Mouse (Mus musculus) left cerebral cortex, postnatal 10 days (tissue): ENCODE data around the gene Nolc1. TPM values are rescaled to one million over a fixed set of nuclear protein-coding genes. Genes with fewer than 3 reads are reported as not detected.

ENCODE experiments used
- DNase-seq, 2 experiments: peaks; one replicate each; pipeline ENCODE4 v3.0.0; 2021 to 2022; ENCODE audit warnings: low spot score in 2 of 2, mixed read lengths in 1 of 2; ENCODE audit errors: extremely low spot score in 1 of 2
- intact Hi-C: fragments of 180-260 bp; cut with DNase I; formaldehyde crosslinking; loops from one replicate; pipeline ENCODE4 v1.15.1; 2025
- total RNA-seq, 2 experiments: library from RNA; stranded (reverse); gene quantifications; 2 replicates each; pipeline ENCODE4 v1.2.3; 2021

Nolc1 gene
- total RNA-seq, 2 experiments from 2014 or later: 34.6 to 37.3 TPM

DNA sequence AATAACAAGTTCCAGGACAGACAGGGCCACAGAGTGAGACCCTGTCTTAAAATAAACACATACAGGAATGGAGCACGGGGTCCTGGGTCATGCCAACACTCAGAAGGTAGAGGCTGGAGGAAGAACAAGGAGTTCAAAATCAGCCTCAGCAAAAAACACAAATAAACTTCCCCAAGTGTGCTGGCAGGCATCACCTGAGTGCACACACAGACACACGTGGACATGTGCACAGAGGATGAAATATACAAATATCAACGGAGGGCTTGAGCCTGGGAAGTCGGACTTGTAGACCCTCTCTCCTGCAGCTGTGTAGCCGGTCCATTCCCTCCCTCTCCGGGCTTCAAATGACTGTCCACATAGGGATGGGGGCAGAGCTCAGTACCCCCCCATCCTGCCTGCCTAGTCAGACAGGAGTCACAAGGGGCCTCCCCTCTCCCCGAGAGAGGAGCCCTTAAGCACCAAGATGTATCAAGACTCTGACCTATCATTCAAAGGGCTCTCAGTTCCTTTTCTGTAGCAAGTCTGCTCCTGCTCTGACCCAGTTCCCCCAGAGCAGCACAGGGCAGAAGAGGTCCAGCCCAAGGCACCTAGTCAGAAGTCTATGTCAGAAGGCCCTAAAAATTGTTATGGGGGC lies 34.2 kb upstream of the Nolc1 start:
- intact Hi-C loops: no loop called here

DNA sequence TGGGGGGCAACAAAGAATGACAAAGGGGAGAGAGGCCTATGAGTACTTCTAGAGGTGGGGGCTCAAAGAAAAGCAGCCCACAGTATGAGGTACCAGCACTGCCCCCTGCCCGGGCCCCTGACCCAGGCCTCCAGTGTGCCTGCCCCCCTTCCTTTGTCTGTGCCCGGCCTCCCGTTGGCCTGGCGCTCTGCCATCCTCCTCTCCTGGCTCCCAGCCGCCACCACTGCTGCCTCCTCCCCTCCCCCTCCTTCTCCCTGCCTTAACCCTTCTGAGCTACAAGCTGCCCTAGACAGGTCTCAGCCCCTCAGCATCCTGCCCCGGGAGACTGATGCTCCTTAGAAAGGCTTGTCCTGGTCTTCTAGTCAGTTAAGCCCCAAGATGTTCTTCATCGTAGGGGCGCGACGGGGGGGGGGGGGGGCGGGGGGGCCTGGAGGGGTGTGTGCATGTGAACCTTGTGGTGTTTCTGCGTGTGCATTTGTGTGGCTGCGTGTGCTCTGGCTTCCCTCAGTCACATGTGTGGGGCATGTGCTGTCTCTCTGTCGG lies 33.7 kb upstream of the Nolc1 start:
- intact Hi-C loops: no loop called here
- peak; percentile 79 to 92 for DNase-seq

More for the DNA sequence above, 34.2 kb upstream of the Nolc1 start:
- no peak for DNase-seq

DNA sequence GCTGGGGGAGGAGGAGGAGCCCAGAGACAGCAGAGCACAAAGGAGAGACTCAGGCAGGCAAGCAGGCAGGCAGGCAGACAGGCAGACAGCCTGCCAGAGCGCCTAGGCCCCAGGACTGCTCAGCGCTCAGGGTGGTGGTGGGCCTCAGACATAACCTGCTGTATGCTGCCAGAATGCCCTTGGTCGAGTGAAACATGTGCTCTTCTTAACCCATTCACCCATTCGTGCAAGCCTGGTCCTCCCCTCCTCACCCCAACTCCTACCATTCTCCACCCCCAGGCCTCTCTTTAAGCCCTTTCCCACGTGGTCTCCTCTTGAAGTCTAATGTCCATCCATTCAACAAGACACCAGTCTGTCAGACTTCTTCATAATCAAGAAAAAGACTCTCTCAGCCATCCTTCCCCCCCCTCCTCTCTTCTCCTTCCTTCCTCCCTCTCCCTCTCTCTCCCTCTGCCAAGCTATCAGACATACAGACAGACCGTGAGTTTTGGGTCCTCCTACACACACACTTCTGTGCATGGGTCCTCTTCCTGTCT lies 33.1 kb upstream of the Nolc1 start:
- DNase-seq: peak in 1 of 2 experiments; percentile 63
- intact Hi-C loops: no loop called here

DNA sequence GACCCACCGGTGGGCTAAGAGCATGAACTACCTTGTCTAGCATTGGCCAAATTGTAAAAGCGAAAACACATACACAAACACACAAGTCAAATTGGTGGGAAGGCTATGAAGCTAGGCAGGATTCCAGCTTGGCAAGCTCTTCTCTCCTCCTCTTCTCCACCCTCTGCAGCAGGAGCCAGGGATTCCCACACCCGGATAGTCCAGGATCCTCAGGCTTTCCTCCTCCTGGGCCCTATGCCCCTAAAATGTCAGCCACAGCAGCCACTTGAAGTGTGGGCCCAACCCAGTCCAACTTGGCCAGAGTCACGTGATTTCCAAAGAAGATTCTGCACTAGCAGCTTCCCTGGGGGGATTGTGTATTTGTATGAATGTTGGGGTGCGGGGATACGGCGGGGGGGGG lies 32.3 kb upstream of the Nolc1 start:
- intact Hi-C loops: no loop called here
- peak in 1 of 2 experiments; percentile 36 for DNase-seq

DNA sequence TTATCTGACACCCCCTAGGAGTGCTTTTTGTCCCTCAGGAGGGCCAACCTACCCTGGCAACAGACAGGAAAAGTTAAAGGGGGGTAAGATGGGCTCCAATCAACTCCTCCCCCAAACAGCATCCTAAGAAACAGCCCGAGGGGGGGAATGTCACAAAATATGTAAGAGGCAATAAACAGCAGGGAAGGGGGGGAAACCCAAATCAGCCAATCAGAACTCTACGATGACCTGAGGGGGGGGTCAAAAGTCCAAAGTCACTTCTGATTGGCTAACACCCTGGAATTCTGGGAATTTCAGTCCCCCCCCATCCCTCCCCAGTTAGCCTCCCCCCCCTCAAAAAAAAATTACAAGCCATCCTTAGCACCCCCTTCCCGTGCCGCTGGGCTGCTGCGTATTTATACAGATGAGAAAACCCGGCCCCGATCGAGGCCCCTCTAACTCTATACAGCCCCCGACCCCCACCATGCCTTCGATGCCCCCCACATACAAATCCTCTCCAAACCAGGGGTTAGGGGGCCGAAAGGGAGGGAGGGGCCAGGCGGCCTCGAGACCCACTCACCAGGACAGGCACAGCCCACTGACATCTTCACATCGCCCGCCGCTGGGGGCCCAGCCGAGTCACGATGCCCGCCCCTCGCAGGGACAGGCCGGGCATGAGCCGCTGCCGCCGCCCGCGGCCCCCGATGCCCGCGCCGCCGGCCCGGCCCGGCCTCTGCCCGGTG lies 31.2 kb upstream of the Nolc1 start, which contains the start of gene Pprc1:
Gene Pprc1, plus strand, starts transcription at position 616 of the 722 bp plus-strand sequence.
- intact Hi-C loops: no loop called here
- DNase-seq: peak in 1 of 2 experiments; percentile 23

DNA sequence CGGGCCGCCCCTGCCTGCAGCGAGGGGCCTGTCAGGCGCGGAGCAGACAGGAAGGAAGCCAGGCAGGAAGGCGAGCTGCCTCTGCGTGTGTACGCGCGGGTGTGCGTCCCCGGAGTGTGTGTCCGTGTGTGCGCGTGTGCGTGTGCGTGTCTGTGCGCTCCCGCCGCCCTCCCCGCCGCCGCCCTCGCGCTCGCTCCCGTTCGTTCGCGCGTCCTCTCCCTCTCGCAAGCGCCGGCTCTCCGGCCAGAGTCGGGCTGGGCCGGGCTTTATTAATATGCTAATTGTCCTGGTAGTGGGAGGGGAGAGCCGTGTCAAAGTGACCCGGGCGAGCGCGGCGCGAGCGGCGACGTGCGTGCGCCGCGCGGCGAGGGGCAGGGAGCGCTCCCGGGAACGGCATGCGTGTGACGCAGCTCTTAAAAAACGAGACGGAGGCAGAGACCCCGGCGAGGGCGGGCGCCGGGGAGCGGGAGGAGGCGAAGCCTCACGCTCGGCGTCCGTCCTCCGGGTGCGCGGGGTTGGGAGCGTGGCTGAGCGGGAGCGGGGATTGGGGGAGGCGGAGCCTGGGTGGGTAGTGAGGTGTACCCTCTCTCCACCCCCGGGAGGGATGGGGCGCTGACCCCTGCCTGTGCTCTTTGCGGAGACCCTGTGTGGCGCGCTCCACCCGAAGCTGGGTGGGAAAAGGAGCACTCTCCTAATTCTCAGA lies 30.5 kb upstream of the Nolc1 start, which contains the start of gene Ldb1:
Gene Ldb1, minus strand, starts transcription at position 222 of the 703 bp plus-strand sequence.
- DNase-seq: peak; percentile 77 to 92

DNA sequence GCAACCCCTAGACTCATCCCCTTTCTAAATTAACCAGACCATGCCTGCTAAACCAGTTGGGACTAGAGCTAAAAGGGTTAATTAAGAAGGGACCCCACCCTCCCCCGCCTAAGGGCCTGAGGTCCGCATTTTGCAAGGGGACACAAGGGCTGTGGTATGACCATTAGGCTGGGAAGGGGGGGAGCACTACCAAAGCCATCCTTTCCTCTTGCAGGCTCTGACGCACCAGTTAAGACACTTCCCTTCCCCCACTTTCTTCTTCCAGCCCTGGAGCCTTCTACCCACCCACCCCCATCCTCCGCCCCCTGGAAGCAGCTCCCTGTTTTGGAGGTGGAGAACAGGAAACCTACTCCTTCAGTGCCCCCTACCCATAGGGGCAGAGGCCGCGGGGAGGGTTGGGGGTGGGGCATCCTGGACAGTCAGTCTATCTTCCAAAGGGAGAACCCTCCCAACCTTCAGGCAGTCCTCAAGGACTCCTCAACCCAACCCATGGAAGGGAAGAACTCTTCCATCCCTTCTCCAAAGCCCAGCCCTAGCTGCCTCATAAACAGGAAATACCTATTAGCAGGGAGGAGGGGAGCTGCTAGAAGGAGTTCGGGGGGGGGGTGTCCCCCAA lies 29.9 kb upstream of the Nolc1 start:
- intact Hi-C loops: no loop called here
- DNase-seq: peak in 1 of 2 experiments; percentile 76

More for the DNA sequence above, 30.5 kb upstream of the Nolc1 start, which contains the start of gene Ldb1:
- intact Hi-C loops: no loop called here

DNA sequence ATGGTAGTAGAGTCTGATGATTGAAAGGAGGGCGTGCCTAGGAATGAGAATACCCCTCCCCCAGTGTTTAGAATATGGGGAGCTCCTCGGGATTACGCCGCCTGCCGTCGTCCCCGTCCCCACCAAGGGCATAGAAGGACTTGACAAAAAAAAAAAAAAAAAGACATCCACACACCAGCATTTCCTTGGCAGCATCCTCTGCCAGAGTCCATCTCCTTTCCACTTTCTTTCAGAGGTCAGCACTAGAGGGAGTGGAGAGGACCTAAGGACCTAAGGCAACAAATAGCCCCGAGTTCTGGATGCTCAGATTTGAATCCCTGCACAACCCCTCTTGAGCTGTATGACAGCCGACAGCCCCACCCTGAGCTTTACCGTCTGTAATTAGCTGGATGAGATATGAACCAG lies 29.0 kb upstream of the Nolc1 start:
- intact Hi-C loops: no loop called here
- DNase-seq: peak in 1 of 2 experiments; percentile 36

DNA sequence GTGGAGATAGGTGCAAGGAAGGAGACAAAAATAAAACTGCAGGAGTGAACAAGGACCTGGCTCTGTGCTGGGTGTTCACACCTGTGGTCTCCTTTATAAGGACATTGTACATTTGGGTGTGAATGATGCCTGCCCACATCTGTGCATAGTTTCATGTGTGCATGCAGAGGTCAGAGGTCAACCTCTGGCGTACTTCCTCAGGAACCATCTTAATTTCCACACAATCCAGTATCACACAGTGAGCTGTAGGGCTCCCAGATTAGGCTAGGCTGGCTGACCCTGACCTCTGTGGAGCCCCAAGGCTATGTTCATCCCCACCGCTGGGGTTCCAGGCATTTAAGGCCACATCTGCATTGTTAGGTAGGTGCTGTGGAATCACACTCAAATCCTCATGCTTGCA lies 28.2 kb upstream of the Nolc1 start:
- intact Hi-C loops: no loop called here
- no peak for DNase-seq

DNA sequence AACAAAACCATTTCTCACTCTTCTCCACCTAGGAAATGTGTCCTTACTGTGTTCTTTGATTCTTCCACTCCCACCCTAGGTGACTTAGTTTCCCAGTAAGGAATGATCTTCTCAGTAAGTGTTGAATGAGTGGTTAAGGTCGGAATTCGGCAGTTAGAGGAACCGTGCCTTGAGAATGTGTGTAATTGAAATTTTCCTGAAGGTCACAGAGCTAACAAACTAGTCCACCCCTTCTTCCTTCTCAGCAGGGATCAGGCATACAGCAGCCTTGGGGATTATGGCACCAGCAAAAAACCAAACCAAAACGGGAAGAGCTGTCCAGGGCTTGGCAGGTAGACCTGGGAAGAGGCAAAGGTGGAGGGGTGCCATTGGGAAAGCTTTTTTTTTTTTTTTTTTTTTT lies 26.5 kb upstream of the Nolc1 start:
- DNase-seq: no peak
- intact Hi-C loops: no loop called here

DNA sequence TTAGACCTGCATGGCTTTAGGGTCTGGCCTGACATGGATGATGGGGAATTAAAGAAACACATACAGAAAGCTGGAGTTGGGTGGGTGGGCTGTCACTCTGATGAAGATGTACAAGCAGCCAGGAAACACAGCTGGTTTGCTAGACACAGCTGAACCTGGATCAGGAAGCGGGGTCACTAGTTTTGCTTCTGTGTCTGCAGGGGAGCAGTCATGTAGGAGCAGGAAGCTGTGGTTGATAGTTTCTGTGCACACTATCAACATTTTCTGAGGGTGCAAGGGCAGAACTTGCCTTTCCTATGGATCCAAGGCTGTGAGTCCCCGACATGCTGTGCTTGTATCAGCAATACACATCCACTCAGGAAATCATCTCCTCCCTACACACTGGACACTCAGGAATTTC lies 25.2 kb upstream of the Nolc1 start:
- intact Hi-C loops: no loop called here
- DNase-seq: no peak

DNA sequence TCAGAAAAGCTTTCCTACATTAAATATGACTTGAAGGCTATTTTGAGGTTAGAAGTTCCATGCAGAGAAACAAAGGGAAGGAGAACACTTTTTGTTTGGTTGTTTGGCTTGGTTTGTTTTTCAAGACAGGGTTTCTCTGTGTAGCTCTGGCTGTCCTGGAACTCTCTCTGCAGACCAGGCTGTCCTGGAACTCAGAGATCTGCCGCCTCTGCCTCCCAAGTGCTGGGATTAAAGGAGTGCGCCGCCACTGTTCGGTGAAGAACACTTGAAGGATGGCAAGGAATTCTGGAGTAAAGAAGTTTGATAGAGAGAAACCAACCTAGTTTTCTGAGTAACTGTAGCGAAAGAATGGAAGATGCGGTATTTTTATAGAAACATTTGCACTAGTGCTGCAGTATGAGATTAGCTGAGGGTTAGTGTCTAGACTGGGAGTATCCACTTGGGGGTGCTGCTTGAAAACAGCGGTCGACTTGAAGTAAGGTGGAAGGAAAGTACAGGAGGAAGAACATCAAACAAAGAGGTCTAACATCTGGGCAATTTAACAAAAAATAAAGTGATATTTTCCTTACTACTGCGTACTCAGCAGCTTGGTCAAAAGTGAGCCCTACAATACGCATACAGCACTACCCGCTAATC lies 19.8 kb upstream of the Nolc1 start:
- intact Hi-C loops: no loop called here

DNA sequence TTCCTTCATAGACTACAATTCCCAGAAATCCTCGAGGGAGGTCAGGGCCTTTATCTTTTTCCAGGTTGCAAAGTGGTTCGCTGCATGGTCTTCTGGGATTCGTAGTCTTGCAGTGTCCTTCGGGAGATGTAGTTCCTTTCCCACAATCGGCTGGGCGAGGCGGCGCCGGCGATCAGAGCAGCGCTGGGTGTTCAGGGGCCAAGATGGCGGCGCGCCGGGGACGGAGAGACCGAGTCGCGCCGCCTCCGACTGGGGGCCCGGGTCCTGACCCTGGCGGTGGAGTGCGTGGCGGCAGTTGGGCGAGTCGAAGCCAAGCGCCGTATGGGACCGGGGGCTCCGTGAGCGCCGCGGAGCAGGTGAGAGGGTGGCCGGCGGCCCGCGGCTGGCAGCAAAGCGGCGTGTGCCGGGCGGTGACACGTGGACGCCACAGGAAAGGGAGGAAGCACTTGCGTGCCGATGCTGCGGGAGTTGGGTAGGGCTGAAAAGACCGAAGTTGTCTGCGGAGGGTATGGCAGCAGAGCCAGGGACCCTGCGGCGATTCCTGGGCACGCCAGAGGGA lies 19.2 kb upstream of the Nolc1 start:
- peak; percentile 95 for DNase-seq

More for the DNA sequence above, 19.8 kb upstream of the Nolc1 start:
- peak in 1 of 2 experiments; percentile 51 for DNase-seq

DNA sequence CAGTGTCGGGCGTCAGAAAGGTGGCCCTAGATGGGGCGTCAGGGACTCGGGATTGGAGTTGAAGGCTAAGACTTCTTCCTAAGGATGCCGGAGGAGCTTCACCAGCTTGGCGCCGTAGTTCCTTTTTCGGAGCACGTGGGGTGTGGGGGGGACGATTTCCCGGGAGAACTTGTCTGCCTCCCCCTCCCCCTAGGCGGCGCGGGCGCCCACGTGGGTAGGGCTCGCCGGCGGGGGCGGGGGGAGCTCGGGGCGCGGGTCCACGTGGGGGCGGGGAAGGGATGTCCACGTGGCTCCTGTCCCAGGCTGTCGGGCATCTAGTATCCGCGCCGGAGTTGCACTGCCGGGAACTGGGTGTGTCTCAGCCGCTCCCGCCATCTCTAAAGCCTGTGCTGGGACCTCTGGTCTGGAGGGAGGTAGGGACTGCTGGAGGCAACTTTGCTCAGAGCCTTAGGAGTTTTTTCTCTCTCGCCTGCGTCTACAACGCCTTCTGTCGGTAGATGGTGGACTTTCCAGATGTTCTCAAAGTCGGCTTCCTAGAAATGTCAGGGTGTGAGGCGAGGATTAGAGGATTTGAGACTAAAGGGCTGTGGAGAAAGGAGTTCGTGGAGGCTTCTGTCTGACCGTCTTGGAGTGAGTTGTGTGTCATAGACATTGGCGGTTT lies 18.6 kb upstream of the Nolc1 start:
- peak in 1 of 2 experiments; percentile 92 for DNase-seq
- intact Hi-C loops: no loop called here

More for the DNA sequence above, 19.2 kb upstream of the Nolc1 start:
- intact Hi-C loops: no loop called here

DNA sequence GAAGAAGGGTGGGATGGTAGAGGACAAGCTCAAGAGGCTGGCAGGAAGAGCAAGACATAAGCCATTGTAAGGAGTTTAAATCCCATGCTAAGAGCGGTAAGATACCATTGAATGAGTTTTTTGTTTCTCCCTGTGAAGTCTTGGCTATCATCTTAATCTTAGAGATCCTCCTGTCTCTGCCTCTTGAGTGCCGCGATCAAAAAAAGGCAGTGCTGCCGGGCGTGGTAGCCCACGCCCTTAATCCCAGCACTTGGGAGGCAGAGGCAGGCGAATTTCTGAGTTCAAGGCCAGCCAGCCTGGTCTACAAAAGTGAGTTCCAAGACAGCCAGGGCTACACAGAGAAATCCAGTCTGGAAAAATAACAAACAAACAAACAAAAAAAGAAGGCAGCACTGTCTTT lies 17.2 kb upstream of the Nolc1 start:
- intact Hi-C loops: no loop called here
- no peak for DNase-seq

DNA sequence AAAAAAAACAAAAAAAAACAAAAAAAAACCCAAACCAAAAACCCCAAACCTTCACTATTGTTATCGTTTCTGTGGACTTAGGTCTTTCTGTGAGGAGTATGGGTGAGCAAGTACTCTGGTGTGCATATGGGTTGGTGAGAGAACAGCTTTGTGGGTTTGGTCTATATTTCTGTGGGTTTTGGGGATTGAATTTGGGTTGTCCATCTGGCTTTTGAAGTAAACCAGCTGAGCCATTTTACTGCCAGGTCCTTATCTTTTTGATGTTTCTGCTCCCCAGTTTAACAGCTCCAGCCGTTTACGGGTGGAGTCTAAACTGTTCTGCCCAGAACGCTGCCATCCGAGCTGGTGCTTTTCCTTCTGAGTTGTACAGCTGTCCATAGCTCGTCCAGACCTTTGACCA lies 14.8 kb upstream of the Nolc1 start:
- no peak for DNase-seq
- intact Hi-C loops: no loop called here

DNA sequence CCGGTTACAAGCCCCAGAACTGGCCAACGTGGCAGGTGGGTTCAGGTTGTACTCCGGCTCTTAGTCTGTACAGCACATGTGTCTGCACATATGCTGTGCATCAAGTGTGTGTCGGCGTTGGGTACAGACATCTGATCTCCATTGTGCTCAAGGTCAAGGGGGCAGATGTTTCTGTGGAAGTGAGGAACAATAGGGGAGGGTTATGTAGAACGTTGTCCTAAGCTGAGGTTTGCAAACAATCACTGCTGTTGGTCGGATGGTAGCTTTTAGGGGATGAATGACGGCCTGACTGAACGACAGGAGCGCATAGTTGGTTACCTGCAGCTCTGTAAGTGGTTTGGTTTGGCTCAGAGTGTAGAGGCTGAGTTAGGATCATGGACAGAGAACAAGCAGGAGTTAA lies 7.6 kb upstream of the Nolc1 start:
- intact Hi-C loops: no loop called here
- no peak for DNase-seq
